Mouse (Mus musculus): ENCODE results near the gene Sphk2. TPM values are rescaled to one million over a fixed set of nuclear protein-coding genes. Genes with fewer than 3 reads are reported as not detected.
A peak's percentile ranks its signal among the peaks of the same experiment; 100 is the strongest.

Gene Sphk2
- polyA plus RNA-seq, 1 experiment: 9.9 TPM

GRCm38 (mm10) chr7:45719180-45719579 lies 1.4 kb upstream of the Sphk2 start:
- H3K4me1 ChIP-seq (ENCODE audit: control insufficient read depth, insufficient read depth, insufficient read length, low read length): peaks cover 14% of the 10 kb centered on the region
- H3K27ac ChIP-seq (replicated peaks; ENCODE audit: low read depth, low read length): no peak overlapping the region
- peak overlapping the region; percentile 85; the same call in 1 of the 2 replicates for H3K4me3 ChIP-seq (ENCODE audit: insufficient read depth, low read depth, low read length)

DNA sequence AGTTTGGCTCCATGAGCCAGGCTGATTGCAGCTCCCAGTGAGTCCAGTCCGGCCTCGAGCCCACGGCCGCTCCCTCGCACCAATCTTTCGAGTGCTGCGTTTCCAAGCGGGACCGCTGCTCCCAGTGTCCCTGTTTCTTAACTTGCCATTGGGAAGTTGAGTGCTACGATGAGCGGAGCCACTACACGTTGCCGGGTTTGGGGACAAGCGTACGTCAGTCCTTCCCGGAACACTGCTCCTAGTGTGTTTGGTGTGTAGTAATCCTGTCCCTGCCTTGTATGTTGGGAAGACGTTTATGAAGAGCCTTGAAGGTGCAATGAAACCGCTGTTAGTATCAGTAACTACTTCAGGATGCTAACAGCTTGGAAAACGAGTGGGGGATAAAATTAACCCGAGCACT lies 529 bp upstream of the Sphk2 start:
- Histone ChIP-seq H3K27ac (replicated peaks; ENCODE audit: low read depth, low read length) (peak overlapping the region; percentile 69), H3K4me1 (ENCODE audit: control insufficient read depth, insufficient read depth, insufficient read length, low read length) (peaks cover 16% of the 10 kb centered on the region), H3K4me3 (ENCODE audit: insufficient read depth, low read depth, low read length) (peak overlapping the region; percentile 85)

- H3K27ac ChIP-seq (replicated peaks; ENCODE audit: low read depth, low read length): peak overlapping the region; percentile 98
- peak overlapping the region; percentile 97 for H3K4me3 ChIP-seq (ENCODE audit: insufficient read depth, low read depth, low read length)
- H3K4me1 ChIP-seq (ENCODE audit: control insufficient read depth, insufficient read depth, insufficient read length, low read length): peaks cover 16% of the 10 kb centered on the region
These were observed 567 bp downstream of the Sphk2 start for GRCm38 (mm10) chr7:45716952-45717917.

DNA sequence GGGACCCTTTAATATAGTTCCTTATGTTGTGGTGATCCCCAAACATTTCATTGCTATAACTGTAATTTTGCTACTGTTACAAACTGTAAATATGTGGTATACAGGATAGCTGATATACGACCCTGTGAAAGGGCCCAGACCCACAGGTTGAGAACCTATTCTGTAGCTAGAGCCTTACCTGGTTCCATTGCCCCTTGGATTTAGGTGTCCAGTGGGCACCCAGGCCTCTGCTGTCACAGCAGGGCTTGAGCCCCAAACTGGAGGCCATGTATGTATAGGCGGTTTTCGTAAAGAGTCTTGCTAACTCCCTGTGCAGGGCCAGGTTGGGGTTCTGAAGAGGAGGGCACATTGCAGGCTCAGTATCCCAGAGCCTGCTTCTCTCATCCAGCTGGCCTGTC lies 1.3 kb downstream of the Sphk2 start:
- Histone ChIP-seq H3K4me3 (ENCODE audit: insufficient read depth, low read depth, low read length) (peak overlapping the region; percentile 97), H3K27ac (replicated peaks; ENCODE audit: low read depth, low read length) (peak overlapping the region; percentile 69)

DNA sequence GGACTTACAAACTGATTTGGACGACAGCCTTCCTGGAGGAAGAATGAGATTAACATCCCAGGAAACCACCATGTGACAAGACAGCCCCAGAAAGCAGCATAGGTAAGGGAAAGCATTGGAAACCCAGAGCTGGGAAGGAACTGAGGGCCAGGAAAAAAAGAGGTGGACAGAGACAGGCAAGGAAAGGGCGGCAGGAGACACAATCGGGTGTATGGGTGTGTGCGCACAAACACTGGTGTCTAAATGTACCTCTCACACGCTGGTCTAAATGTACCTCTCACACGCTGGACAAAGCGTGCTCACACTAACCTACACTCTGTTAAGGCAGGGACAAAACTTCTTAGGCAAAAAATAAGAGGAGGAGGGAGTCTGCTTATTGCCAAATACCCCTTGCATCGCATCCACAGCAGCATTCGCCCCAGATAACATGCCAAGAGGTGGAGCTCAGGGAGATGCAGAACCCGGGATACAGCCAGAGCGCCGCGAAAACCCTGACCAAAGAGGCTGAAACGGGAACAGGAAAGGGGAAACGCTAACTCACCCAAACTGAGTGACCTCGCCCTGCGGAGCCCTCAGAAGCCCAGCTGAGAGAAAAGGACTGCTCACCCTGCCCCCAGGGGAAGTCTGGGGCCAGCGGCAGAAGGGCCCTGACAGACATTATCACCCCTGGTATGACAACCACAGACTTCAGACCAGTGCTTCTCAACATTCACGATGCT lies 1.9 kb downstream of the Sphk2 start:
- Histone ChIP-seq H3K27ac (replicated peaks; ENCODE audit: low read depth, low read length) (peak overlapping the region; percentile 48), H3K4me1 (ENCODE audit: control insufficient read depth, insufficient read depth, insufficient read length, low read length) (peaks cover 16% of the 10 kb centered on the region), H3K4me3 (ENCODE audit: insufficient read depth, low read depth, low read length) (peak overlapping the region; percentile 97)

More for the DNA sequence above, 1.3 kb downstream of the Sphk2 start:
- H3K4me1 ChIP-seq (ENCODE audit: control insufficient read depth, insufficient read depth, insufficient read length, low read length): peaks cover 16% of the 10 kb centered on the region

DNA sequence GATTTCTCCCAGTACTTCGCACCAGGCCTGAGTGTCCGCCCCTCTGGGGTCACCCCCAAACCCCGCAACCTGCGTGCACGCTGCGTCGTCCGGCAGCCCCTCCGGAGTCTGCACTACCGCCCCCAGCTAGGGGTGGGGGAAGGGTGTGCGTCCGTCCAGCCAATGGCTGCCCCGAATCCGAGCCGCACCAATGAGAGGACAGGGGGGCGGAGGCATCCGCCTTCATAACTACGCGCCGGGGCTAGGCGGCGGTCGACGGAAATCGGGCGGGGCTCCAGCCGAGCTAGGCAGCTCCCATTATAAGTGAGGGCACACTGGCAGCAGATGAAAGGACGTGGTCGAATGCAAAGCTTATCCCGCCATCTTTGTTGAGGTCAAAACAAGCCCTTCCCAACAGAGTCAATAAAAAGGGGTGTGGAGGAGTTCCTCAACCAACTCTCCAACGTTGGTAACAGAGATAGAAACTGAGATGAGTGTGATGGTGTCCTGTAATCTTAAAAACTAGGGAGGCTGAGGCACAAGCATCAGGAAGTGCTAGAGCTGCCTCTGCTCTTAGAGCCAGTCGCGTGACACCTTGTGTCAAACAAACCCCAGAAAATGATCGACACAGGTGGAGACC lies 2.6 kb downstream of the Sphk2 start, which contains the start of gene Rpl18:
TSS of gene Rpl18 (plus strand) at position 368 of the 619 bp plus-strand sequence.
- Histone ChIP-seq H3K4me3 (ENCODE audit: insufficient read depth, low read depth, low read length) (peak within 1 kb of the TSS; percentile 97), H3K27ac (replicated peaks; ENCODE audit: low read depth, low read length) (peak within 1 kb of the TSS; percentile 48), H3K4me1 (ENCODE audit: control insufficient read depth, insufficient read depth, insufficient read length, low read length) (peaks cover 16% of the 10 kb centered on the region)

DNA sequence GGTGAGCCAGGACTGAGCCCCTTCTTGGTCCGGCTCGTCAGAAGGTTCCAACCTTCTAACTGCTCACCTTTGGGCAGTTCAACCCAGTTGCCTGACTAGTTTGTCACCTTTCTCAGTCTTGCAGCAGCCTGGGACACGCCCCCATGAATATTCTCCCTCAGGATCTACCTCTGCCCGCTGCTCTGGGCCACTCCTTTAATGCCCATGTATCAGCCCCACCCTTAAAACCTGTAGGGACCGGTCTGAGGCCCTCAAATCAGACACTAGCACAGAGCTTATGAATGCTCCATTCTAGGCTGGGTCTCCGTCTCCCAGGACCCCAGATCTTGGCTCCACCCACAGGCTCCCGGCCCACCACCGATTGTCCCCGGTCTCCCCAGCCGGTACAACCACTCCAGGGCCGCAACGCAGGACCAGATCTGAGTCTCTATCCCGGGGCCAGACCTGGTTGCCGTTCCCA lies 3.1 kb downstream of the Sphk2 start:
- H3K27ac ChIP-seq (replicated peaks; ENCODE audit: low read depth, low read length): no peak overlapping the region

GRCm38 (mm10) chr7:45713881-45714520 lies 3.8 kb downstream of the Sphk2 start:
- Histone ChIP-seq H3K4me1 (ENCODE audit: control insufficient read depth, insufficient read depth, insufficient read length, low read length) (peaks cover 16% of the 10 kb centered on the region), H3K4me3 (ENCODE audit: insufficient read depth, low read depth, low read length) (peak overlapping the region; percentile 74), H3K27ac (replicated peaks; ENCODE audit: low read depth, low read length) (no peak overlapping the region)

More for the DNA sequence above, 3.1 kb downstream of the Sphk2 start:
- Histone ChIP-seq H3K4me1 (ENCODE audit: control insufficient read depth, insufficient read depth, insufficient read length, low read length) (peaks cover 16% of the 10 kb centered on the region), H3K4me3 (ENCODE audit: insufficient read depth, low read depth, low read length) (peak overlapping the region; percentile 74)

GRCm38 (mm10) chr7:45713396-45713795 lies 4.4 kb downstream of the Sphk2 start:
- peaks cover 18% of the 10 kb centered on the region for H3K4me1 ChIP-seq (ENCODE audit: control insufficient read depth, insufficient read depth, insufficient read length, low read length)
- H3K27ac ChIP-seq (replicated peaks; ENCODE audit: low read depth, low read length): no peak overlapping the region
- no peak overlapping the region for H3K4me3 ChIP-seq (ENCODE audit: insufficient read depth, low read depth, low read length)

DNA sequence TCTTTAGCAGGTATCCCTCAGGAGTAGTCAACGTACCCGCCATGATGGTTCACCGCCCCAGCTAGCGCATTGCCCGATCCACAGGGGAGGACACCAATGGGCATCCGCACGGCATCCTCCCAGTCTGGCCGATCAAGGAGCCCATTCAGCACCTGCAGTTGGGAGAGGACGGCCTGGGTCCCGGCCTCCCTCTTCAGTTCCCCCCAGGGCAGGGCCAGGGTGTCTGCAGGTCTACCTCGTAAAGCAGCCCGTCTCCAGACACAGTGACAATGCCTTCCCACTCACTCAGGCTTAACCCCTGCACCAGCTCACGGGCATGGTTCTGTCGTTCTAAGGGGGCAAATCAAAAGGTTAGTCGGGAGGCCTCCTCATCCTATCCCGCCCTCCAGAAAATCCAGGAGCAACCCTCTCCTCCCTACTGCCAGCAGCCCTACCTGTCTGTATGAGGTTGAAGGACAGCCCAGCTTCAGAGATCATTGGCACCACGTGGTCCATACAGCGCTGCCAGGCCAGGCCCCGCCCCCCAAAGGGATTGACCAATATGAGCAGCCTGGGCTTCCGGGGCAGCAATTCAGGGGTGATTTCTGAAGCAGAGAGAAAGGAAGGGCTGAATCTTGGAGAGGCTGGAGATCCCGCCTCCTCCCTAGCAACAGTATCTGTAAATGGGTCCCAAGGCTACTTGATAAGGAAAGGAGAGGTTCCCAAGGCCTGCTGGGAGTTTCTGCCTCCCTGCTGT lies 5.6 kb downstream of the Sphk2 start:
- H3K4me3 ChIP-seq (ENCODE audit: insufficient read depth, low read depth, low read length): no peak overlapping the region
- no peak overlapping the region for H3K27ac ChIP-seq (replicated peaks; ENCODE audit: low read depth, low read length)

GRCm38 (mm10) chr7:45711316-45712021 lies 6.3 kb downstream of the Sphk2 start:
- Histone ChIP-seq H3K27ac (replicated peaks; ENCODE audit: low read depth, low read length) (no peak overlapping the region), H3K4me1 (ENCODE audit: control insufficient read depth, insufficient read depth, insufficient read length, low read length) (peaks cover 18% of the 10 kb centered on the region), H3K4me3 (ENCODE audit: insufficient read depth, low read depth, low read length) (no peak overlapping the region)

More for the DNA sequence above, 5.6 kb downstream of the Sphk2 start:
- H3K4me1 ChIP-seq (ENCODE audit: control insufficient read depth, insufficient read depth, insufficient read length, low read length): peaks cover 22% of the 10 kb centered on the region

DNA sequence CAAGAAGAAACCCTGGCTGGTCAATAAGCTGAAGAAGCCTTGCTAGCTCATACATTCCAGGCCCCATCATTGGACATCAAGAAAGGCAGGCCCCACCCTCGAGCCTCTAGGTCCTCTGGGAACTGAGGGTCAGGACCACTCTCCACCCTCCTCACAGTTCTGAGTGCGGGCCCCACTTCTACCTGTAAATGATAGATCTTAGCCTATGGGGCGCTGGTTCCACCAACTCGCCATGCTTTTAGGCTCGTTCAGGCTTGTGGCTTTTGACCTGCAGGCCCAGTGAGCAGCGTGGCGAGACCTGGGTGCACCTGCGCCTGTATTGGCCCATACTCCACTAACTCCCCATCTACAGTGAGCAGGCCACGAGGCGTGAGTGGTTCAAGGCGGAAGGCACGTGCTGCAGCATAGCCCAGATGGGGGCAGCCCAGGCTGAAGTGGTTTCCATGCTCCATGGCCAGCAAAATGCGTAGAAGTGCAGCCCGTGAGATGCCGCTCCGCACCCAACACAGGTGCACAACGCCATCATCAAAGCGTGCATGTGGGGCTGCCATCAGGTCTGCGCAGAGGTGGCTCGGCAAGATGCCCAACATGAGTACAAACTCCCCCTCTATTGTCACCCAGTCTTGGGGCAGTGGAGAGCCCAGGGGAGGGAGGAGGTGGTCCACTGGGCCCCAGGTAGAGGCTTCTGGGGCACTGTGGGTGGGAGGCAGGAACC lies 7.2 kb downstream of the Sphk2 start:
- Histone ChIP-seq H3K4me1 (ENCODE audit: control insufficient read depth, insufficient read depth, insufficient read length, low read length) (peaks cover 13% of the 10 kb centered on the region; the same call in 1 of the 2 replicates), H3K27ac (replicated peaks; ENCODE audit: low read depth, low read length) (no peak overlapping the region), H3K4me3 (ENCODE audit: insufficient read depth, low read depth, low read length) (no peak overlapping the region)
